Mouse (Mus musculus) bone marrow, adult 2 months (tissue): Measurements from ENCODE around the gene Dock6.

Experiments used
- CTCF ChIP-seq: fragments of 200-500 bp; IDR thresholded peaks from 2 replicates; pipeline ENCODE4 v1.5.1; 2011; ENCODE audit warnings: low read length, control low read depth; ENCODE audit not compliant: control insufficient read depth, insufficient read depth
- POLR2A ChIP-seq: fragments of 200-500 bp; IDR thresholded peaks from 2 replicates; pipeline ENCODE4 v1.6.1; 2011; ENCODE audit warnings: low read depth, mild to moderate bottlenecking, control low read depth, low read length, borderline replicate concordance; ENCODE audit not compliant: control insufficient read depth

DNA sequence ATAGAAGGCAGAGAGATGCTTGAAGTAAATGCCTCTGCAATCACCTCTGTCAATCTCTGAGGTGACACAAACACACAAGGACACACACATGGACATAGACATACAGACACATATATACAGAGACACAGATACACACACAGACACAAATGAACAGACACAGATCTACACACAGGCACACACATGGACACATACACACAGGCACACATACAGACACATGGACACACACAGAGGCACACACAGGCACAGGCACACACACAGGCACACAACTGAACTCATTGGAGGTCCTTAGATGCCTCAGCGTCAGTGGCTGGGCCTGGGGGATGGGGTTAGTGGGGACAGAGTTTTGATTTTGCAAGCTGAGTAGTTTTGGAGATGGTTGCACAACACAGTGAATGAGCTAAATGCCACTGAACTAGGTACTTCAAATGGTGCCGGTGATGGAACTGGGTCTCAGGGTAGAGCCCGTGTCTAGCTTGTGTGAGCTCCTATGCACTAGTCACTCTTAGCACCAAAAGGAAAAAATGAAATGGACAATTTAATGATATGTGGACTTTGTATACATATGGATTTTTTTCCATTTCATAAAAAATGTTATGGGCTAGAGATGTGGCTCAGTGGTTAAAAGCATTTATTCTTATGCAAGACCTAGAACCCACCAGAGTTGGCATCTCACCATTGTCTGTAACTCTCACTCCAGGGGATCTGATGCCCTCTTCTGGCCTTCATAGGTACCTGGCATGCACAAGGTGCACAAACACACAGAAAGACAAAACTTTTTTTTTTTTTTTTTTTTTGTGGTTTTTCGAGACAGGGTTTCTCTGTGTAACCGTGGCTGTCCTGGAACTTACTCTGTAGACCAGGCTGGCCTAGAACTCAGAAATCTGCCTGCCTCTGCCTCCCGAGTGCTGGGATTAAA, 88.1 kb downstream of the Dock6 start:
- TF ChIP-seq CTCF (no peak), POLR2A (no peak)
